Mouse (Mus musculus): Measurements from ENCODE around the gene Chmp2a. TPM values are rescaled to one million over a fixed set of nuclear protein-coding genes. Genes with fewer than 3 reads are reported as not detected.

Chmp2a gene
- polyA plus RNA-seq, 1 experiment, result 194 TPM

GRCm38 (mm10) chr7:12998053-12998452 lies 36.6 kb downstream of the Chmp2a start, which contains the start of gene Slc27a5:
Gene Slc27a5, minus strand, starts transcription at chr7:12998192.
- Histone ChIP-seq H3K4me1 (ENCODE audit: control insufficient read depth, insufficient read depth, insufficient read length, low read length) (no peaks in the 10 kb centered on the region), H3K27ac (replicated peaks; ENCODE audit: low read depth, low read length) (no peak within 1 kb of the TSS), H3K4me3 (ENCODE audit: insufficient read depth, low read depth, low read length) (no peak within 1 kb of the TSS)

GRCm38 (mm10) chr7:12997230-12997629 lies 37.4 kb downstream of the Chmp2a start:
- Histone ChIP-seq H3K4me3 (ENCODE audit: insufficient read depth, low read depth, low read length) (no peak overlapping the region), H3K4me1 (ENCODE audit: control insufficient read depth, insufficient read depth, insufficient read length, low read length) (no peaks in the 10 kb centered on the region)

GRCm38 (mm10) chr7:12995862-12996261 lies 38.7 kb downstream of the Chmp2a start:
- H3K4me3 ChIP-seq (ENCODE audit: insufficient read depth, low read depth, low read length), result no peak overlapping the region
- no peaks in the 10 kb centered on the region for H3K4me1 ChIP-seq (ENCODE audit: control insufficient read depth, insufficient read depth, insufficient read length, low read length)
- no peak overlapping the region for H3K27ac ChIP-seq (replicated peaks; ENCODE audit: low read depth, low read length)

More at GRCm38 (mm10) chr7:12997230-12997629, 37.4 kb downstream of the Chmp2a start:
- no peak overlapping the region for H3K27ac ChIP-seq (replicated peaks; ENCODE audit: low read depth, low read length)

DNA sequence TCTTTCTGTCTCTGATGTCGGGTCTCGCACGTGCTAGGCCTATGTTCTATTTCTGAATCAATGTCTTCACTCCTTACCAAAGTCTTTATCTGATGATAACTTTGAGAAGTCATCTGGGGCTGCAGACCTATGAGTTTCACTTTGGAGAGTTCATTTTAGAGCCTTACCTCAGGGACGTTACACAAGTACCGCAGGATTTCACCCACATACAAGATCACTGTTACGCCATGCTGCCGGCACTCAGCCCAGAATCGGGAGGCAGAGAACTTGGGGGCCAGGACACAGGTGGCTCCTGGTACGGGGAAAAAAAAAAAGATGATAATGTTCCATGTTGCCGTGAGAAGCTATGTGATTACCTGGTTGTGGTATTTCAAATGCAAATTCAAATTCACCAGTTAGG lies 41.5 kb downstream of the Chmp2a start:
- Histone ChIP-seq H3K27ac (replicated peaks; ENCODE audit: low read depth, low read length) (no peak overlapping the region), H3K4me3 (ENCODE audit: insufficient read depth, low read depth, low read length) (no peak overlapping the region), H3K4me1 (ENCODE audit: control insufficient read depth, insufficient read depth, insufficient read length, low read length) (no peaks in the 10 kb centered on the region)

- Histone ChIP-seq H3K4me3 (ENCODE audit: insufficient read depth, low read depth, low read length) (no peak overlapping the region), H3K27ac (replicated peaks; ENCODE audit: low read depth, low read length) (no peak overlapping the region), H3K4me1 (ENCODE audit: control insufficient read depth, insufficient read depth, insufficient read length, low read length) (no peaks in the 10 kb centered on the region)
Observed at GRCm38 (mm10) chr7:12992222-12992621, 42.4 kb downstream of the Chmp2a start.

DNA sequence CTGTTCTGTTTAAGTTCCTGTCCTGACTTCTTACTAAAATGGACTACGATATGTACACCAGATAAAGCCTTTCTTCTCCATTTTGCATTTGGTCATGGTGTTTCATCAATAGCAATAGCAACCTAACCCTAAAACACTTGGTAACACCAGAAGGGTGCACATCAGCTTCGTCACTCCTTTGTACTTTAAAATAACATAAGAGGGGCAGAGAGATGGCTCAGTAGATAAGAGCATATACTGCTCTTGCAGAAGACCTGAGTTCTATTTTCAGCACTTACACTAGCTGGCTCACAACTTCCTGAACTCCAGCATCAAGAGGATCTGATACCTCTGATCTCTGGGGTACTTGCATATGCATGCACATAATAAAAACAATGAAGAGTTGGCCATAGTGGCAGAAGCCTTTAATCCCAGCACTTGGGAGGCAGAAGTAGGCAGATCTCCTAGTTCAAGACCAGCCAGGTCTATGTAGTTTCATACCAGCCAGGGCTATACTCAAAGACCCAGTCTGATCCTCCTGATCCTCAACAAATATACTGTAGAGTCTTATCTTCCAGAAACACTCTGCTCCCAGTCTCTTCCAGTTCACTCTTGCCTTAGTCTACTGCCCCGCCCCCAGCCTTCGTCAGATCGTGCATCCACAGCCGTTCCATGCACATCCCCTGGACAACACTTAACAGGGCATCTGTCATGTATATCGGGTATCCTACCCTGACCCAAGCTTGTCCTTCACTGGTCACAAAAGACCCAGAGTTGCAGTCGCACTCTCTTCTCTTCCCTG lies 47.0 kb downstream of the Chmp2a start:
- Histone ChIP-seq H3K4me3 (ENCODE audit: insufficient read depth, low read depth, low read length) (no peak overlapping the region), H3K4me1 (ENCODE audit: control insufficient read depth, insufficient read depth, insufficient read length, low read length) (no peaks in the 10 kb centered on the region), H3K27ac (replicated peaks; ENCODE audit: low read depth, low read length) (no peak overlapping the region)

DNA sequence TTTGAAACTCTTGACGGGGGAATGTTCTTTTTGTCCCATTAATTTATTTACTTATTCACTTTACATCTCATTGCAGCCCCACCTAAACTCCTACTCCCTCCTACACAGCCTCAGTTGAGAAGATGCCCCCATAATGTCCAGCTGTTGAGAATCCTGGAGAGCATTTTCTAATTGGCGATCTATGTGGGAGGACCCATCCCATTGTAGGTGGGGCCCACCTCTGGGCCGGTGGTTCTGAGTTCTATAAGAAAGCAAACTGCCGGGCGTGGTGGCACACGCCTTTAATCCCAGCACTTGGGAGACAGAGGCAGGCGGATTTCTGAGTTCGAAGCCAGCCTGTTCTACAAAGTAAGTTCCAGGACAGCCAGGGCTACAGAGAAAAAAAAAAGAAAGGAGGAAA lies 47.7 kb downstream of the Chmp2a start:
- no peak overlapping the region for H3K4me3 ChIP-seq (ENCODE audit: insufficient read depth, low read depth, low read length)
- H3K4me1 ChIP-seq (ENCODE audit: control insufficient read depth, insufficient read depth, insufficient read length, low read length), result no peaks in the 10 kb centered on the region
- H3K27ac ChIP-seq (replicated peaks; ENCODE audit: low read depth, low read length), result no peak overlapping the region

DNA sequence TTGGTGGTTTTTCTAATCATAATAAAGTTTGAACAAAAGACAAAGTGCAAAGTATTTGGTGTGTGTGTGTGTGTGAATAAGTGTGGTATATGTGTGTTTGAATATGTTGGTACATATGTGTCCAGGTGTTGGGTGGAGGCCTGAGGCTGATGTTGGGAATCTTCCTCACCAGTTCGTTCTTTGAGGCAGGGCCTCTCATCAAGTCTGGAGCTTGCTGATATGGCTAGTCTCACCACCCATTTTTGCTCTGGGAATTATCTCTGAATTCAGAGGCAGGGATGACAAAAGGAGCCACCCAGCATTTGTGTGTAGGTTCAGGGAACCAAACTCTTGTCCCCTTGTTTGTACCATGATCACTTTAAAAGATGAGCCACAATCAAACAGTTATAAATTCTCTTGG lies 48.9 kb downstream of the Chmp2a start:
- Histone ChIP-seq H3K4me3 (ENCODE audit: insufficient read depth, low read depth, low read length) (no peak overlapping the region), H3K4me1 (ENCODE audit: control insufficient read depth, insufficient read depth, insufficient read length, low read length) (no peaks in the 10 kb centered on the region), H3K27ac (replicated peaks; ENCODE audit: low read depth, low read length) (no peak overlapping the region)

Other genes starting within 250 kb of the Chmp2a start
- gene Zscan18, start 231.2 kb downstream of the Chmp2a start, polyA plus RNA-seq (2012; ENCODE audit: insufficient read depth, insufficient read length, missing spikeins), result not detected in 2 replicates
- gene Zfp329, start 215.9 kb downstream of the Chmp2a start, polyA plus RNA-seq (2012; ENCODE audit: insufficient read depth, insufficient read length, missing spikeins), result 2.1 and 4.2 TPM in 2 replicates
- gene Zfp110, start 200.0 kb downstream of the Chmp2a start, polyA plus RNA-seq (2012; ENCODE audit: insufficient read depth, insufficient read length, missing spikeins), result 12.2 and 15.1 TPM in 2 replicates
- gene Zfp128, start 153.6 kb downstream of the Chmp2a start, polyA plus RNA-seq (2012; ENCODE audit: insufficient read depth, insufficient read length, missing spikeins), result 2.0 and 2.5 TPM in 2 replicates
- 3.0 and 3.6 TPM in 2 replicates for gene Zscan22, start 137.0 kb downstream of the Chmp2a start, polyA plus RNA-seq (2012; ENCODE audit: insufficient read depth, insufficient read length, missing spikeins)
- gene Rps5, start 112.5 kb downstream of the Chmp2a start, polyA plus RNA-seq (2012; ENCODE audit: insufficient read depth, insufficient read length, missing spikeins), result 533 and 648 TPM in 2 replicates
- gene Rnf225, start 107.4 kb downstream of the Chmp2a start, polyA plus RNA-seq (2012; ENCODE audit: insufficient read depth, insufficient read length, missing spikeins), result not detected in 2 replicates
- gene Zfp324, start 69.0 kb downstream of the Chmp2a start, polyA plus RNA-seq (2012; ENCODE audit: insufficient read depth, insufficient read length, missing spikeins), result 1.4 and 2.7 TPM in 2 replicates
- 0.55 and 1.2 TPM in 2 replicates for gene Zfp446, start 57.0 kb downstream of the Chmp2a start, polyA plus RNA-seq (2012; ENCODE audit: insufficient read depth, insufficient read length, missing spikeins)
- not detected in 2 replicates for gene Slc27a5, start 36.6 kb downstream of the Chmp2a start, polyA plus RNA-seq (2012; ENCODE audit: insufficient read depth, insufficient read length, missing spikeins)
- gene Trim28, start 35.7 kb downstream of the Chmp2a start, polyA plus RNA-seq (2012; ENCODE audit: insufficient read depth, insufficient read length, missing spikeins), result 39.4 and 56.3 TPM in 2 replicates
- 2.1 and 4.0 TPM in 2 replicates for gene Zbtb45, start 24.8 kb downstream of the Chmp2a start, polyA plus RNA-seq (2012; ENCODE audit: insufficient read depth, insufficient read length, missing spikeins)
- 258 and 293 TPM in 2 replicates for gene Ube2m, start 3.5 kb upstream of the Chmp2a start, polyA plus RNA-seq (2012; ENCODE audit: insufficient read depth, insufficient read length, missing spikeins)
- not detected in 2 replicates for gene Mzf1, start 20.0 kb upstream of the Chmp2a start, polyA plus RNA-seq (2012; ENCODE audit: insufficient read depth, insufficient read length, missing spikeins)
- 0.16 TPM in 1 of 2 replicates, not detected in the other for gene Vmn1r85, start 60.4 kb upstream of the Chmp2a start, polyA plus RNA-seq (2012; ENCODE audit: insufficient read depth, insufficient read length, missing spikeins)
- gene Vmn1r86, start 85.1 kb upstream of the Chmp2a start, polyA plus RNA-seq (2012; ENCODE audit: insufficient read depth, insufficient read length, missing spikeins), result not detected in 2 replicates
- gene Vmn1r87, start 105.3 kb upstream of the Chmp2a start, polyA plus RNA-seq (2012; ENCODE audit: insufficient read depth, insufficient read length, missing spikeins), result not detected in 2 replicates
- not detected in 2 replicates for gene Vmn1r88, start 124.8 kb upstream of the Chmp2a start, polyA plus RNA-seq (2012; ENCODE audit: insufficient read depth, insufficient read length, missing spikeins)
- gene Vmn1r89, start 178.2 kb upstream of the Chmp2a start, polyA plus RNA-seq (2012; ENCODE audit: insufficient read depth, insufficient read length, missing spikeins), result not detected in 2 replicates
- gene Lig1, start 242.5 kb upstream of the Chmp2a start, polyA plus RNA-seq (2012; ENCODE audit: insufficient read depth, insufficient read length, missing spikeins), result 3.7 and 3.9 TPM in 2 replicates
- gene Zswim9, start 243.9 kb upstream of the Chmp2a start, polyA plus RNA-seq (2012; ENCODE audit: insufficient read depth, insufficient read length, missing spikeins), result 5.0 and 6.5 TPM in 2 replicates